In genomic region chr8:123110649-123111048, GRCm38 (mm10) we compare ENCODE assay signal across 8 mouse cellular contexts. TPM values are rescaled to one million over a fixed set of nuclear protein-coding genes. Genes with fewer than 3 reads are reported as not detected.
DNase-seq lines count a peak whose midpoint lies in the region; ATAC-seq and TF ChIP-seq lines count a peak whose summit lies in the region.

No protein-coding gene starts in this region.

- H3K9me3 ChIP-seq in intestine, postnatal 0 days (ENCODE audit: control insufficient read depth): no peaks in the 10 kb centered on the region
- no peaks in the 10 kb centered on the region for H3K9me3 ChIP-seq in stomach, embryonic 15.5 days

- H3K4me3 ChIP-seq in intestine, postnatal 0 days (ENCODE audit: low read depth, low read length): no peak overlapping the region
- no peak overlapping the region for H3K4me3 ChIP-seq in stomach, embryonic 15.5 days (replicated peaks)

- H3K4me1 ChIP-seq in intestine, postnatal 0 days (replicated peaks; ENCODE audit: control insufficient read depth, insufficient read depth, low read length): peaks cover 4% of the 10 kb centered on the region; the same call in 1 of the 2 replicates
- 0 out of 2 replicates have a peak, but pooled peaks cover 3% of the 10 kb centered on the region for H3K4me1 ChIP-seq in stomach, embryonic 15.5 days

- TF ChIP-seq CTCF in intestine, postnatal 0 days (IDR thresholded peaks at IDR 0.05; ENCODE audit: low read depth): peak; percentile 82

- no peak overlapping the region for H3K4me2 ChIP-seq in intestine, postnatal 0 days (replicated peaks; ENCODE audit: low read depth)
- H3K4me2 ChIP-seq in stomach, embryonic 15.5 days: no peak overlapping the region

- 10% methylated on average over 4 of the region's 4 CpGs for WGBS in intestine, postnatal 0 days
- 11% methylated on average over 4 of the region's 4 CpGs for WGBS in stomach, embryonic 15.5 days

- peak; percentile 59 for DNase-seq in left cerebral cortex, postnatal 4 days
- no peak for DNase-seq in left cerebral cortex, adult 8-10 months (ENCODE audit: low spot score in 2 of 2)
- DNase-seq in WW6 (ENCODE audit: low read depth, low spot score) (peak; percentile 70), MN1 (ENCODE audit: low spot score) (no peak)
- peak; percentile 67 for DNase-seq in embryo, embryonic 9.5 days (ENCODE audit: extremely low spot score)
- DNase-seq in lung, postnatal 14 days: peak; percentile 69

- H3K36me3 ChIP-seq in intestine, postnatal 0 days (ENCODE audit: control insufficient read depth, insufficient read depth): no peaks in the 10 kb centered on the region
- H3K36me3 ChIP-seq in stomach, embryonic 15.5 days: peaks cover 1% of the 10 kb centered on the region; the same call in 1 of the 2 replicates

- H3K27me3 ChIP-seq in intestine, postnatal 0 days (replicated peaks; ENCODE audit: control insufficient read depth, insufficient read depth, low read length): peaks cover 2% of the 10 kb centered on the region; the same call in 1 of the 2 replicates
- H3K27me3 ChIP-seq in stomach, embryonic 15.5 days (replicated peaks): peaks cover under 1% of the 10 kb centered on the region

- no peak overlapping the region for H3K9ac ChIP-seq in intestine, postnatal 0 days (ENCODE audit: low read depth, low read length)
- H3K9ac ChIP-seq in stomach, embryonic 15.5 days: no peak overlapping the region

- peak; percentile 62 for ATAC-seq in intestine, postnatal 0 days
- ATAC-seq in stomach, embryonic 15.5 days (ENCODE audit: insufficient read depth, low FRiP score, low read depth): peak; percentile 61; the same call in 1 of the 2 replicates

- intact Hi-C loops in left cerebral cortex, postnatal 4 days (cut with DNase I): no loop called here

- no peak overlapping the region for H3K27ac ChIP-seq in intestine, postnatal 0 days (ENCODE audit: low read depth, low read length)
- no peak overlapping the region for H3K27ac ChIP-seq in stomach, embryonic 15.5 days

RNA-seq across cellular contexts. Expression of gene Cpne7, which starts 6.5 kb away (rescaled TPM):
- total RNA-seq in left cerebral cortex, postnatal 4 days (2021): 10 to 100 TPM; 39.2 to 59.4 TPM
- 10 to 100 TPM; 46.8 to 60.2 (median 57.2) TPM for total RNA-seq in left cerebral cortex, adult 8-10 months (2022)
- polyA plus RNA-seq in intestine, postnatal 0 days (2015; fragmentation: Nextera tagmentation; extraction: Ambion mirVana): 0.46 and 0.67 TPM in 2 replicates
- 2.0 and 2.3 TPM in 2 replicates for polyA plus RNA-seq in stomach, embryonic 15.5 days (2015; fragmentation: Nextera tagmentation; extraction: Ambion mirVana)

RNA-seq across cellular contexts. Expression of gene Rpl13, which starts 8.5 kb away (rescaled TPM):
- 100 to 1,000 TPM; 539 to 588 TPM for total RNA-seq in left cerebral cortex, postnatal 4 days (2021)
- 100 to 1,000 TPM; 401 to 484 (median 442) TPM for total RNA-seq in left cerebral cortex, adult 8-10 months (2022)
- polyA plus RNA-seq in intestine, postnatal 0 days (2015; fragmentation: Nextera tagmentation; extraction: Ambion mirVana): 948 and 1,014 TPM in 2 replicates
- 1,122 and 1,488 TPM in 2 replicates for polyA plus RNA-seq in stomach, embryonic 15.5 days (2015; fragmentation: Nextera tagmentation; extraction: Ambion mirVana)

RNA-seq across cellular contexts. Expression of gene Sult5a1, which starts 47.5 kb away (rescaled TPM):
- not detected for total RNA-seq in left cerebral cortex, postnatal 4 days (2021)
- total RNA-seq in left cerebral cortex, adult 8-10 months (2022): under 1 TPM in 2 of 4 experiments, not detected in 2; 0.15 to 0.37 TPM
- polyA plus RNA-seq in intestine, postnatal 0 days (2015; fragmentation: Nextera tagmentation; extraction: Ambion mirVana): 3.4 and 3.5 TPM in 2 replicates
- polyA plus RNA-seq in stomach, embryonic 15.5 days (2015; fragmentation: Nextera tagmentation; extraction: Ambion mirVana): 14.2 and 15.6 TPM in 2 replicates

RNA-seq across cellular contexts. Expression of gene Spg7, which starts 47.9 kb away (rescaled TPM):
- 10 to 100 TPM; 73.8 to 79.7 TPM for total RNA-seq in left cerebral cortex, postnatal 4 days (2021)
- total RNA-seq in left cerebral cortex, adult 8-10 months (2022): 10 to 100 TPM; 54.2 to 66.2 (median 63.3) TPM
- 44.7 and 46.1 TPM in 2 replicates for polyA plus RNA-seq in intestine, postnatal 0 days (2015; fragmentation: Nextera tagmentation; extraction: Ambion mirVana)
- polyA plus RNA-seq in stomach, embryonic 15.5 days (2015; fragmentation: Nextera tagmentation; extraction: Ambion mirVana): 48.2 and 50.7 TPM in 2 replicates

Comparison
In these comparisons a context has a peak if more than half of its experiments do, and no peak if none do; other contexts are left out.
1. DNase-seq: peak in left cerebral cortex, postnatal 4 days (single experiment), WW6 (single experiment), embryo, embryonic 9.5 days (single experiment) and lung, postnatal 14 days (single experiment); none in left cerebral cortex, adult 8-10 months (0 of 2) and MN1 (single experiment).